Mouse (Mus musculus) lung, embryonic 16.5 days (tissue): Measurements from ENCODE around the gene Usp39. TPM values are rescaled to one million over a fixed set of nuclear protein-coding genes. Genes with fewer than 3 reads are reported as not detected.

Source experiments
- ATAC-seq: fragments of 200-750 bp; cut with Nextera tagmentation; 2 replicates; pipeline ENCODE4 v1.8.0; 2017; ENCODE audit warnings: low read depth, mild to moderate bottlenecking, moderate library complexity
- H3K27ac ChIP-seq: fragments of 300-500 bp; sonication (generic); 2 replicates; pipeline ENCODE4 v1.5.1; 2014; ENCODE audit warnings: mild to moderate bottlenecking, control low read depth, low read length
- H3K27me3 ChIP-seq: fragments of 300-500 bp; sonication (generic); 2 replicates; pipeline ENCODE4 v1.6.1; 2014; ENCODE audit warnings: low read depth, low read length, mixed read lengths; ENCODE audit not compliant: control insufficient read depth, insufficient read depth
- H3K36me3 ChIP-seq: fragments of 300-500 bp; sonication (generic); 2 replicates; pipeline ENCODE4 v1.6.1; 2014; ENCODE audit warnings: low read length; ENCODE audit not compliant: control insufficient read depth, insufficient read depth
- H3K4me1 ChIP-seq: fragments of 300-500 bp; sonication (generic); replicated peaks from 2 replicates; pipeline ENCODE4 v1.6.1; 2014; ENCODE audit warnings: low read length, mixed read lengths; ENCODE audit not compliant: control insufficient read depth, insufficient read depth
- H3K4me2 ChIP-seq: fragments of 300-500 bp; sonication (generic); 2 replicates; pipeline ENCODE4 v1.6.1; 2014; ENCODE audit warnings: low read depth, low read length, control low read depth
- H3K4me3 ChIP-seq: fragments of 300-500 bp; sonication (generic); 2 replicates; pipeline ENCODE4 v1.5.1; 2014; ENCODE audit warnings: mild to moderate bottlenecking, low read length, control low read depth
- H3K9ac ChIP-seq: fragments of 300-500 bp; sonication (generic); 2 replicates; pipeline ENCODE4 v1.6.1; 2014; ENCODE audit warnings: low read length, control low read depth
- H3K9me3 ChIP-seq: fragments of 300-500 bp; sonication (generic); 2 replicates; pipeline ENCODE4 v1.6.1; 2016; ENCODE audit warnings: low read length; ENCODE audit not compliant: control insufficient read depth
- WGBS: fragments of 180-500 bp; shearing (Covaris S2); extraction: QIAGEN DNeasy Blood & Tissue Kit; methylation state at CpG from one replicate; pipeline ENCODE4 v1.1.7; 2014; 5-methylcytosine and 5-hydroxymethylcytosine counted together
- polyA plus RNA-seq: library from polyadenylated mRNA; unstranded; fragments of >200 nt; fragmentation: Nextera tagmentation; extraction: Ambion mirVana; gene quantifications from 2 replicates; pipeline ENCODE4 v1.2.1, GENCODE M21; 2015

Gene Usp39
- polyA plus RNA-seq, 1 experiment from 2014 or later, result 39.2 TPM

DNA sequence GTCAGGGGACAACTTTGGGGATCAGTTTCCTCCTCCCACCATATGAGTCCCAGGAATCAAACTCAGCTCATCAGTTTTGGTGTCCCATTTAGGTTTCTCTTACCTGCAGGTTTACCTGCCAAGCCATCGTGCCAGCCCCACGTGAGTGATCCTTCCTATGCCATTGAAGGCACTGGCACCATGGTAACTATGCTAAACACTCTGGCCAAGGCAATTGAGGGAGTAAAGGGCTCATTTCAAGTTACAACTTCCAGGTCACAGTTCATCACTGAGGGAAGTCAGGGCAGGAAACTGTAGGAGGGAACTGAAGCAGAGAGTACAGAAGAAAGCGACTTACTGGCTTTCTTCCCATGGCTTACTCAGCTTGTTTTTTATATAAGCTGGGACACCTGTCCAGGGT is 21.3 kb upstream of the Usp39 start:
- Histone ChIP-seq H3K27me3 (no peaks in the 10 kb centered on the region), H3K4me3 (no peak overlapping the region), H3K36me3 (no peaks in the 10 kb centered on the region), H3K9ac (no peak overlapping the region), H3K4me2 (no peak overlapping the region), H3K9me3 (no peaks in the 10 kb centered on the region), H3K27ac (no peak overlapping the region), H3K4me1 (peaks cover 25% of the 10 kb centered on the region)
- ATAC-seq, result no peak
- 61% methylated on average over 3 of the region's 3 CpGs for WGBS

DNA sequence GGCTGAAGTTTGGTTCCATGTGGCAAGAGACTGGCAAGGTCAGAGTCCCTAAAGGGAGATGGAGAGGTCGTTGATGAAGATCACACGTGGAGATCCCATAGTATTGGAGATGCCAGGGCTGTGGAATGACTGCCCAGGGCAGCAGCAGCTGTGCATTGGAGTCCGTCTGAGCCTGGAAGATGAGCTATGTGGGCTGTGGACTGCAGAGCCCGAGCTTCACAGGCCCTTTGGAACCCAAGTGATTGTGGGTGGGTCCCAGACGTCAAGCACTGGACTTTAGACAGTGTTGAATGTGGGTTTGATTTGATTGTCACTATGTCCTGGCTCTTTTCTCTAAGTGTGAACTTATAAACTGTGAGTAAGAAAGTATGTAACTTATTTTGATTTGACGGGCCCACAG is 20.0 kb upstream of the Usp39 start:
- H3K36me3 ChIP-seq, result peaks cover under 1% of the 10 kb centered on the region; the same call in 1 of the 2 replicates
- peaks cover 25% of the 10 kb centered on the region for H3K4me1 ChIP-seq
- H3K9ac ChIP-seq, result no peak overlapping the region
- H3K27me3 ChIP-seq, result no peaks in the 10 kb centered on the region
- no peak overlapping the region for H3K27ac ChIP-seq
- no peaks in the 10 kb centered on the region for H3K9me3 ChIP-seq
- no peak overlapping the region for H3K4me2 ChIP-seq
- no peak for ATAC-seq
- 60% methylated on average over 6 of the region's 6 CpGs for WGBS
- H3K4me3 ChIP-seq, result no peak overlapping the region

DNA sequence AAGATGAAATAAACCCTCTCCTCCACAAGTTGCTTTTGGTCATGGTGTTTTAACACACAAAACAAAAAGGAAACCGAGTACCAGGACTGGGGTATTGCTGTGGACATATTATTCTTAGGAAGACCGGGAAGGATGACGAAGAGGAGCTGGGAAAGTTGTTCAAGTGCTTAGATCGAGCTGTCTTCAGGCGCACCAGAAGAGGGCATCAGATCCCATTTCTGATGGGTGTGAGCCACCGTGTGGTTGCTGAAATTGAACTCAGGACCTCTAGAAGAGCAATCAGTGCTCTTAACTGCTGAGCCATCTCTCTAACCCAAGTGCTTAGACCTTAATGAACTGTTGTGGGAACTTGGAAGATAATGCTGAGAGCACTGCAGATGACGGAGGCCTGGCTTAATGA is 19.0 kb upstream of the Usp39 start:
- Histone ChIP-seq H3K4me3 (no peak overlapping the region), H3K27me3 (no peaks in the 10 kb centered on the region), H3K4me2 (no peak overlapping the region), H3K9me3 (no peaks in the 10 kb centered on the region), H3K9ac (no peak overlapping the region), H3K4me1 (peaks cover 24% of the 10 kb centered on the region), H3K36me3 (peaks cover 7% of the 10 kb centered on the region; the same call in 1 of the 2 replicates), H3K27ac (no peak overlapping the region)
- 37% methylated on average over 7 of the region's 7 CpGs for WGBS
- no peak for ATAC-seq

DNA sequence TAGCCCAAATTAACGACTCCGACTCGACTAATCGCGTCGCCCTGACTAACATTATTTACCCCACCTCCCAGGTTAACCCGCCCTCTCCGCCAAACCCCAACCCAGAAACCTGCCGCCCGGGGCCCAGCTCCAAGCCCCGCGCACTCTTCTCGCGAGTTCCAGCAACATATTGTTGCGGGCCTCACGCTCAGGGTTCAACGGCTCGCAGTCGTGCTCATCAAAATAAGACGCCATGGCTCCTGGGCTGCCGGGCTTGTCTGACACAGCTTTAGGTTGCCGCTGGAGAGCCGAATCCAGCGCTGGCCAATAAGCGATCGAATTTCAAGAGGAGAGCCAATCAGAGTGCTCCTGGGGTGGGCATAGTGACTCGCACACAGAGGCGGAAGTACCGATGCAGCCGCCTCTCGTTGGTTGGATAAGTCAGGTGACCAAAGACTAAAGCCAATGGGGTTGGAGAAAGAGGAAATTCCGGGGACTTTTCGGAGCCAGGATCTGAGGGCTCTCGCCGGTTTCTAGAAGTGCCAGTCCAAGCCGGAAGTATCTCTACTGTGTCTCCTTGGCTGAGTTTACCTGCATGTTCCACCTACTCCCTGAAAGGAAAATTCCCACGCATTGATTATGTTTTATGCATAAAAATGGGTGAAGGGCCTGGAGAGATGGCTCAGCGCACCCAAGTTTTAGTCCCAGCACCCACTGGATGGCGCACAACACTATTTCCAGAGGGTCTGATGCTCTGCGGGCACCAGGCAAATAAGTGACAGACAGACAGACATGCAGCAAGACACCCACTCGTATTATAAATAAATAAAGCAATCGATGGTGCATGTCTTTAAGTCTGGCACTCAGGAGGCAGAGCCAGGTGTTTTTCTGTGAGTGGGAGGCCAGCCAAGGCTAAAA is 17.4 kb upstream of the Usp39 start:
- Histone ChIP-seq H3K4me1 (peaks cover 26% of the 10 kb centered on the region), H3K4me3 (peak overlapping the region; percentile 74), H3K27ac (peak overlapping the region; percentile 84), H3K27me3 (no peaks in the 10 kb centered on the region), H3K9ac (peak overlapping the region; percentile 67), H3K36me3 (peaks cover 9% of the 10 kb centered on the region; the same call in 1 of the 2 replicates), H3K9me3 (no peaks in the 10 kb centered on the region), H3K4me2 (peak overlapping the region; percentile 75)
- ATAC-seq, result peak; percentile 99
- under 1% methylated on average over 42 of the region's 42 CpGs for WGBS

DNA sequence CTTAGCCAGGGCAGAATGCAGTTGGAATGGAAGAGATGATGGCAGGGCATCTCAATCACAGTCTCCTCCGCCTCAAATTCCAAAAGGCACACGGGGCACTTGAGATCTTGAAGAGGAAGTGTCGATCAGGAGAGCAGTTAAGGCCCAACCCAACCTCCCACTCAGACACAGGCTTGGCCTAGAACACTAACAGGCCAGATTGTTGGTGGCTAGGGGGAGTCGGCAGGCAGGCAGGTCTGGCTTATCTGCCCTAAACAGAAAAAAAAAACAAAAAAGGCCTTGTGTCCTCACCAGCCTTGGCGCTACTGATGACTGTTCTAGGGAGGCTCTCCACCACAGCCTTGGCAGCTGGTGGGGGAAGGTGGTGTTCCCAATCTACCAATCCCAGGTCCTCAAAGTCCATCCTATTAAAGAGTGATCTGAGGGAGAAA is 16.2 kb upstream of the Usp39 start:
- H3K9me3 ChIP-seq, result no peaks in the 10 kb centered on the region
- peaks cover 9% of the 10 kb centered on the region; the same call in 1 of the 2 replicates for H3K36me3 ChIP-seq
- H3K27me3 ChIP-seq, result no peaks in the 10 kb centered on the region
- H3K4me2 ChIP-seq, result peak overlapping the region; percentile 75
- H3K4me1 ChIP-seq, result peaks cover 28% of the 10 kb centered on the region
- H3K4me3 ChIP-seq, result peak overlapping the region; percentile 74
- peak overlapping the region; percentile 62 for H3K9ac ChIP-seq
- ATAC-seq, result no peak
- peak overlapping the region; percentile 8 for H3K27ac ChIP-seq
- 29% methylated on average over 5 of the region's 5 CpGs for WGBS

DNA sequence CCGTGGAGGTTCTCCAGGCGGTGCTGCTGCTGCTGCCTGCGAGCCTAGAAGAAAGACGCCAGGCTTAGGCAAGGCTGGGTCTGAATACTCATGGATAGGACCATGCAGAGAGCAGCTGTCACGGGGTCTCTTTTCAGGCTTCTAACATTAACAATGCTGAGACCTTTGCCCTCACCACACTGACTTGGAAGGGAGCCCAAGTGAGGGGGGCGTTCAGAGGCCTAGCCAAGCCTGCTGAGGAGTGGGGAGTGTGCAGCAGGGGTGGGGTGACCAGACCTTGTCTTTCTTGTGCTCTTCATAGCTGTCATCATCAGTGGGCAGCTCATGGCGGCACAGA is 15.6 kb upstream of the Usp39 start:
- H3K4me2 ChIP-seq, result peak overlapping the region; percentile 75; the same call in 1 of the 2 replicates

DNA sequence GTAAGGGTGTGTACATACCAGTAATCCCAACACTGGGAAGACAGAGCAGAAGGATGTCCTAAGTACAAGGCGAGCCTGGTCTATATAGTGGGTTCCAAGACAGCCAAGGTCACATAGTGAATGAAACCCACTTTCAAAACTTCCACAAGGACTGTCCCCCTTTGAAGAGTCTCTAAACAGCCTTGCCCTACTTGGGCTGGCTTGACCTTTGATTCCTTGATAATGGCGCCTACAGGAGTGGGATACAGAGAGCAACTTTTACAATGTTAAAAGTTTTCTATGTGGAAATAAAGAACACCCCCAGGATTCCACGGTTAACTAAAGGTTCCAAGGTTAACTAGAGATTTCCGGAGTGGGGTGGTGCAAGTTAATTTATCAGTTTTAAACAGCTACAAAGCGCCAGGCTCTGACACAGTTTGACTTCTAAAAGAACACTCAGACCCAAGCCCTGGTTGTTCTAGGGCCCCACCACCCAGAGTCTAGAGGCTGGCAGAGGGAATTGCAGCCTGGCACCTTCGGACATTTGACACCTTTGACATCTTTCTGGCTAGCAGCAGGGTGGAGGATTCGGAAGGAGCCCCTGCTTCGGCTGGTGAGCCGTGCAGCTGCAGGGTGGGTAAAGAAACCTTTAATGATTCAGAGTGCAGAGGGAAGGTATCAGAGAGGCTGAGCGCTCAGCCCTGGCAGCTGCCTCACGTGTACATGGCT is 15.1 kb upstream of the Usp39 start:
- Histone ChIP-seq H3K36me3 (peaks cover 9% of the 10 kb centered on the region; the same call in 1 of the 2 replicates), H3K4me3 (no peak overlapping the region), H3K4me2 (peak overlapping the region; percentile 75; the same call in 1 of the 2 replicates), H3K27ac (no peak overlapping the region), H3K9me3 (no peaks in the 10 kb centered on the region), H3K4me1 (peaks cover 33% of the 10 kb centered on the region), H3K9ac (peak overlapping the region; percentile 13; the same call in 1 of the 2 replicates), H3K27me3 (no peaks in the 10 kb centered on the region)
- ATAC-seq, result no peak
- 62% methylated on average over 11 of the region's 11 CpGs for WGBS

More for the DNA sequence above, 15.6 kb upstream of the Usp39 start:
- Histone ChIP-seq H3K27me3 (no peaks in the 10 kb centered on the region), H3K9ac (peak overlapping the region; percentile 13; the same call in 1 of the 2 replicates), H3K27ac (no peak overlapping the region), H3K4me1 (peaks cover 33% of the 10 kb centered on the region), H3K4me3 (no peak overlapping the region), H3K36me3 (peaks cover 9% of the 10 kb centered on the region; the same call in 1 of the 2 replicates), H3K9me3 (no peaks in the 10 kb centered on the region)
- no peak for ATAC-seq
- 39% methylated on average over 7 of the region's 7 CpGs for WGBS

DNA sequence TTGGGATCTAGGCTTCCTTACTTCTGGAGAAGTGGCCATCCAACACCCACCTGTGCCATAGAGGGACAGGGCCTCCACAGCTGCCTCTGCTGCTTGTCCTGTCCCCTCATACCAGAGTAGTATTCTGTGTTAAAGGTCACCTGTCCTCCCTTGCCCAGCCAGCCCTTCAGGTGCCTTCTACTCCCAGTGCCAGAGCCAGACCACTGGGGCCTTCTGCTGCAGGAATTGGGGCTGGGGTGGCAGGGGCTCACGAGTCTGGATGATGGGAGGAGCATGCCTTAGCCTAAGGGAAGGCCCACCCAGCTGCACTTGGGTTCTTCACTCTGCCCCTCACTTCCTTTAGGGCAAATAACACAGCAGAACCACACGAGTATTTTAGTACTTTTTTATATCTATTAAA is 14.4 kb upstream of the Usp39 start:
- H3K4me1 ChIP-seq, result peaks cover 39% of the 10 kb centered on the region
- no peaks in the 10 kb centered on the region for H3K9me3 ChIP-seq
- H3K27me3 ChIP-seq, result no peaks in the 10 kb centered on the region
- no peak overlapping the region for H3K27ac ChIP-seq
- H3K4me2 ChIP-seq, result no peak overlapping the region
- H3K9ac ChIP-seq, result no peak overlapping the region
- no peak overlapping the region for H3K4me3 ChIP-seq
- no peak for ATAC-seq
- peaks cover 9% of the 10 kb centered on the region; the same call in 1 of the 2 replicates for H3K36me3 ChIP-seq
- WGBS, result 67% methylated on average over 2 of the region's 2 CpGs
